19 mouse cellular contexts compared by ENCODE assay signal in genomic region chr6:148116907-148117306, GRCm38 (mm10).
DNase-seq lines count a peak whose midpoint lies in the region; ATAC-seq and TF ChIP-seq lines count a peak whose summit lies in the region.
"Had no signal": no experiment of that assay in that cellular context is flagged by ENCODE, and none has a peak within 500 bp of the region (broad histone marks: within the 10 kb centered on the region; RNA-seq: fewer than 3 reads in every experiment).

No protein-coding gene starts in this region.

- no peak overlapping the region for H3K4me3 ChIP-seq in heart, embryonic 12.5 days
- H3K4me3 ChIP-seq in kidney, embryonic 16.5 days (ENCODE audit: low read length), result no peak overlapping the region
- H3K4me3 ChIP-seq in lung, embryonic 14.5 days (ENCODE audit: low read depth, low read length), result no peak overlapping the region
- H3K4me3 ChIP-seq in lung, adult 2 months (replicated peaks; ENCODE audit: extremely low read depth, low read depth, low read length), result no peak overlapping the region
- H3K4me3 ChIP-seq: embryonic facial prominence, embryonic 13.5 days; forebrain, embryonic 12.5 days; heart, adult 2 months; hindbrain, embryonic 12.5 days had no signal

- WGBS in heart, embryonic 12.5 days, result 79% methylated on average over 3 of the region's 3 CpGs
- 86% methylated on average over 3 of the region's 3 CpGs for WGBS in kidney, embryonic 16.5 days
- 63% methylated on average over 3 of the region's 3 CpGs for WGBS in lung, embryonic 14.5 days
- 67% methylated on average over 3 of the region's 3 CpGs for WGBS in lung, adult 2 months

- H3K27ac ChIP-seq in heart, embryonic 12.5 days (ENCODE audit: poor library complexity, severe bottlenecking), result no peak overlapping the region
- no peak overlapping the region for H3K27ac ChIP-seq in kidney, embryonic 16.5 days (ENCODE audit: low read length)
- H3K27ac ChIP-seq in lung, embryonic 14.5 days (ENCODE audit: low read depth), result peak overlapping the region; percentile 62
- H3K27ac ChIP-seq: embryonic facial prominence, embryonic 13.5 days; forebrain, embryonic 12.5 days; heart, adult 2 months; hindbrain, embryonic 12.5 days had no signal

- DNase-seq in heart, adult 11 months, result peak; percentile 19
- peak; percentile 11 to 16 for DNase-seq in kidney, adult 8-10 months
- peak; percentile 54 for DNase-seq in lung, embryonic 14.5 days
- no peak for DNase-seq in lung, adult 2 months
- DNase-seq in kidney, postnatal 36 days, result peak; percentile 24 to 27
- DNase-seq: adrenal gland, postnatal 14 days; cerebellum, adult 18-20 months; cerebellum, adult 9-11 months; cerebellum, postnatal 36 days; gastrocnemius, postnatal 10 days; heart, adult 2 months; heart, postnatal 10 days; heart, postnatal 4 days had no signal

- no peak for TF ChIP-seq POLR2A in lung, adult 2 months (IDR thresholded peaks at IDR 0.05; ENCODE audit: borderline replicate concordance, extremely low read depth, low read depth, low read length)

- no peaks in the 10 kb centered on the region for H3K9me3 ChIP-seq in heart, embryonic 12.5 days (replicated peaks)
- H3K9me3 ChIP-seq in kidney, embryonic 16.5 days (ENCODE audit: low read length), result no peaks in the 10 kb centered on the region
- H3K9me3 ChIP-seq in lung, embryonic 14.5 days (ENCODE audit: low read depth, low read length), result no peaks in the 10 kb centered on the region
- H3K9me3 ChIP-seq: embryonic facial prominence, embryonic 13.5 days; forebrain, embryonic 12.5 days; hindbrain, embryonic 12.5 days had no signal

- no peaks in the 10 kb centered on the region for H3K4me1 ChIP-seq in heart, embryonic 12.5 days (replicated peaks)
- H3K4me1 ChIP-seq in kidney, embryonic 16.5 days (ENCODE audit: insufficient read depth, low read length), result no peaks in the 10 kb centered on the region
- H3K4me1 ChIP-seq in lung, embryonic 14.5 days (ENCODE audit: insufficient read depth), result peaks cover 6% of the 10 kb centered on the region
- H3K4me1 ChIP-seq in lung, adult 2 months (ENCODE audit: control insufficient read depth, insufficient read depth, low read length), result no peaks in the 10 kb centered on the region
- H3K4me1 ChIP-seq: embryonic facial prominence, embryonic 13.5 days; forebrain, embryonic 12.5 days; hindbrain, embryonic 12.5 days had no signal

- H3K36me3 ChIP-seq in heart, embryonic 12.5 days, result no peaks in the 10 kb centered on the region
- H3K36me3 ChIP-seq in kidney, embryonic 16.5 days (ENCODE audit: insufficient read depth, low read length), result no peaks in the 10 kb centered on the region
- no peaks in the 10 kb centered on the region for H3K36me3 ChIP-seq in lung, embryonic 14.5 days (ENCODE audit: insufficient read depth)
- H3K36me3 ChIP-seq: embryonic facial prominence, embryonic 13.5 days; forebrain, embryonic 12.5 days; hindbrain, embryonic 12.5 days had no signal

- no peak overlapping the region for H3K9ac ChIP-seq in heart, embryonic 12.5 days
- no peak overlapping the region for H3K9ac ChIP-seq in kidney, embryonic 16.5 days (replicated peaks; ENCODE audit: low read length)
- no peak overlapping the region for H3K9ac ChIP-seq in lung, embryonic 14.5 days
- H3K9ac ChIP-seq: embryonic facial prominence, embryonic 13.5 days; forebrain, embryonic 12.5 days; hindbrain, embryonic 12.5 days had no signal

- no peak for ATAC-seq in heart, embryonic 12.5 days (ENCODE audit: insufficient number of reproducible peaks, low FRiP score)
- ATAC-seq in kidney, embryonic 16.5 days (ENCODE audit: low FRiP score, low TSS enrichment), result no peak
- peak; percentile 54; the same call in 1 of the 2 replicates for ATAC-seq in lung, embryonic 14.5 days (ENCODE audit: insufficient read depth)
- ATAC-seq: forebrain, embryonic 16.5 days had no signal

- H3K4me2 ChIP-seq in heart, embryonic 12.5 days, result no peak overlapping the region
- no peak overlapping the region for H3K4me2 ChIP-seq in kidney, embryonic 16.5 days (replicated peaks; ENCODE audit: low read depth, low read length)
- no peak overlapping the region for H3K4me2 ChIP-seq in lung, embryonic 14.5 days
- H3K4me2 ChIP-seq: embryonic facial prominence, embryonic 13.5 days; forebrain, embryonic 12.5 days; hindbrain, embryonic 12.5 days had no signal

- no peaks in the 10 kb centered on the region for H3K27me3 ChIP-seq in heart, embryonic 12.5 days (replicated peaks)
- no peaks in the 10 kb centered on the region for H3K27me3 ChIP-seq in kidney, embryonic 16.5 days (ENCODE audit: insufficient read depth, low read length)
- H3K27me3 ChIP-seq in lung, embryonic 14.5 days (ENCODE audit: insufficient read depth, low read length), result no peaks in the 10 kb centered on the region
- H3K27me3 ChIP-seq: embryonic facial prominence, embryonic 13.5 days; hindbrain, embryonic 12.5 days had no signal

- no peak for TF ChIP-seq CTCF in lung, embryonic 14.5 days (IDR thresholded peaks at IDR 0.05; ENCODE audit: low read depth)
- TF ChIP-seq CTCF in lung, adult 2 months (IDR thresholded peaks at IDR 0.05; ENCODE audit: insufficient read depth, low read length), result no peak
